Mouse (Mus musculus) skeletal muscle tissue, adult 2 months (tissue): ENCODE data around the gene Jade1.
A peak's percentile ranks its signal among the peaks of the same experiment; 100 is the strongest.

ENCODE experiments used
- DNase-seq: peaks from one replicate; pipeline ENCODE4 v3.0.0-alpha.2; 2012; ENCODE audit warnings: low read depth, low spot score

Gene Jade1

DNA sequence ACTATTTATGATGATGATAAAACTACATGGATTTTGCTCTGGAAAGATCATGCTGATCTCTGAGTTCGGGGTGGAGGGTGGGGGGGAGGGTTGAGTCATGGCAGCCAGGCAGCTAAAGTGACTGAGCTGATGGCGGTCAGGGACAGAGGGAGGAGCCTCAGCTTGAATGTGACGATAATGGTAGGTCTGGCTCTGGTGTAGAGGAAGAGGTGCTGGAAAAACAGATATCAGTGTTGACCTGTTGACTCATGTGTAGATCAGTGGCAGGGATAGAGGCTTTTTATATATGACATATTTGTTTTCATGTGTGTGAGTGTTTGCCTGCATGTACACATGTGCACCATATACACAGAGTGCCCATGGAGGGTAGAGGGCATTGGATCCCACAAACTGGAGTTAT lies 3.9 kb upstream of the Jade1 start:
- DNase-seq, result no peak

DNA sequence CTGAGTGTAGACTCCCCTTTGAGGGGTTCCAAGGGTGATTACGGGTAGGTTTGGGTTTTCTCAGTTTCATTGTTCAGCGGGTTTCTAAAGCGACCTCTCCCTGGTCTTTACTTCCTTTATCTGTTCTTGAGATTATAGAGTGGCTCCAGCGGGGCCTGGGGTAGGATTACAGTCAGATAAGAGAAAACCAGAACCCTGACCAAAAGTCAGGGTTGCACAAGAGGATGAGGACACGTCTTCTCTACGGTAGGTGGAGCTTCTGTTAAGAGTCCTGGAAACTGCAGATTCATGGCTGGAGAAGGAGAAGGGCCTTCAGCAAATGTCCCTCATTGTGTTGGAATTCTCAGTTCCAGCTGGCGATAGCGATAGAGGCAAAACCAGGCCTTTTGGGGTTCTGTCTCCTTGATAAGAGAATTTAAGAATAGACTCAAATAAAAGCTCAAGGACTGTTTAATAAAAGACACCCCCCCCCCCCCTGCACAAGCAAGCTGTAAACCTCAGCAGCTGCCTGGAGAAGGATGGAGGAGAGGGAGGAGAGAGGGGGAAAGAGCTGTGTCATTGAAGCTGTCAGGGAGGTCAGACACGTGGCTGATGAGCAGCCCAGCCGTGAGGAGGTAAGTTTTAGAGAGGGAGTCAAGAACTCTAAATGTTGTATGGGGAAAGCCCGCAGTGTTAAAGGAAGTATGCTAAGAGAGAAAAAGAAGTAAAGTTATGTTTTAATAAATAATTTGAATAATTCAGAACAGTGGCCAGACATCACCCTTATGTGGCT lies 2.6 kb upstream of the Jade1 start:
- no peak for DNase-seq

DNA sequence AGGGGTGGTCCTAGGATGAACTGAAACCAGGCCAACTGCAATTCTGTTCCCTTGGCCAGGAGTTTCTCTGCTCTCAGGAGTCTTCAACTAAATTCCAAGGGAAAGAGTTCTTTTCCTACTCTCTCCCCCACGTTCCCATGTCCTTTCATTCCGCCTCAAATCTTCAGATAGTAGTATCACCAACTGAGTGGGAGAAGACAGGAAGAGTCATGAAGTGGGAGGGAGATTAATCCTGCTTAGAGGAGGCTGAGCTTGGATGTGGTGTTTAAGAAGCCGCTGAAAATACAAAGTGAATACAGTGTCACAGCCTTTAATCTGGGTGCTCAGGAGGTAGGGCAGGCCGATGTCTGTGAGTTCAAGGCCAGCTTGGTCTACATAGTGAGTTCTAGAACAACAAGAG lies 1.9 kb upstream of the Jade1 start:
- no peak for DNase-seq

DNA sequence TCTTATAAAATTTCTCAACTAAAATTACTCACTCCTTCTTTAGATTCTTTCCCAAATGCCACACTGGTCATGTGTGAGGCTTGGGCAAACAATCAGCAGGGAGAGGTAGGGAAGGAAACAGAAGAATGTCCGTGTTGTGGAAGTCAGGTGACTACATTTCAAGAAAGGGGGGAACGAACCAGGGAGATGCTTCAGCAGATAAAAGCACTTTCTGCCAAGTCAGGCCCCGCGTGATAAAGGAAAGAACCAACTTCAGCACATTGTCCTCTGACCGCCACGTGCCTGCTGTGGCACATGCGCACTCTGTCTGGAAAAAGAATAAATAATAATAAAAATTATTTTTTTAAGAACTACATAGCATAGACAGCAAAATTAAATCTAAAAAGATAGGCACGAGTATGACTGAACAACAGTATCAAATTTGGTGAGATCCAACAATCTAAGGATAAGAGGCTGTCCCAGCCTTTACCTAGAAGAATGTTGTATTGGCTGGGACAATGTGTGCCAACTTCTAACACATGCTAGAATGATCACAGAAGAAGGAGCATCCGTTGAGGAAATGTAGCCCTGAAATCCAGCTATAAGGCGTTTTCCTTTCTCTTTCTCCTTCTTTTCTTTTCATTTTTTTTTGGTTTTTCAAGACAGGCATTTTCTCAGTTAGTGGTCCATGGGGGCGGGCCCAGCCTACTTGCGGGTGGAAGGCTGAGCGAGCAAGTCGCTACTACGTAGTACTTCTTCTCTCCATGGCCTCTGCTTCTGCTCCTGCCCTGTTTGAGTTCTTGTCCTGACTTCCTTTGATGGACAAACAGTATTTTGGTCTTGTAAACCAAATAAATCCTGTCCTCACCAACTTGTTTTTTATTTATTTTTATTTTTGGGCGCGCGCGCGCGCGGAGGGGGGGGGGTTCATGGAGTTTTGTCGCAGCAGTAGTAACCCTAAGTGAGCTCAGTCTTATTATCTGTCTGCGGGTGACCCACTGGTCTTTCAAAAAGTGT lies 753 bp upstream of the Jade1 start:
- no peak for DNase-seq

DNA sequence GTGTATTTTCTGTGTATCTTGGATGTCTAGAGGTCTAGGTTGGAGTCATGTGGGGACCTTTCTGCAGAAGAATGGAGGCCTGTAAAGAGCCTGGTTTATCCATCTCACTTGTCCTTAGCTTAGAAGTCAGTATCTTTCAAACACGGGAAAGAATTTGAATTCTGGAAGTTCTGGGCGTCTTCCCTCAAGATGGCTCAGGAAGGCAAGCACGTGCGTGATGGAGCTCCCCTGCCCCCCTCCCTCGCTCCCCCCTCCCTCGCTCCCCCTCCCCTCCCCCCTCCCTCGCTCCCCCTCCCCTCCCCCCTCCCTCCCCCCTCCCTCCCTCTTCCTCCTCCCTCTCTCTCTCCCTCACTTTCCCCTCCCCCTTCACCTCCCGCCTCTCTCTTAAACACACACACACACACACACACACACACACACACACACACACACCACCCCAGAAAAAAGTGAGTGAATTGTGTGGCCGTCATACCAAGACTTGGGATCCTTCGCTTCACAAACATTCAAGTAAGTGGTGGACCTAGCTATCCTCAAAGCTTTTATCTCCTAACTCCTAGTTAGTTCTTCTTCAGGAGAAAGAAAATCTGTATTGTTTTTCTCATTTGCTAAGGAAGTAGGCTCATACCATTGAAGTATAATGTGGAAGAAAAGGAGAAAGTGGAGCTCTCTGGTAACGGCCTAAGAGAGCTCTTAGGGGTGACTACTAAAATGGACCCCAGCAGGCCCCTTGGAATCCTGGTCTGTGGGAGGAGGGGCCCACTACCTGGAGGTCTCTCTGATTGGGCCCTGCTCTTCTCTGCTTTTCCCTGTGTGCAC lies 1.1 kb downstream of the Jade1 start:
- DNase-seq, result no peak

DNA sequence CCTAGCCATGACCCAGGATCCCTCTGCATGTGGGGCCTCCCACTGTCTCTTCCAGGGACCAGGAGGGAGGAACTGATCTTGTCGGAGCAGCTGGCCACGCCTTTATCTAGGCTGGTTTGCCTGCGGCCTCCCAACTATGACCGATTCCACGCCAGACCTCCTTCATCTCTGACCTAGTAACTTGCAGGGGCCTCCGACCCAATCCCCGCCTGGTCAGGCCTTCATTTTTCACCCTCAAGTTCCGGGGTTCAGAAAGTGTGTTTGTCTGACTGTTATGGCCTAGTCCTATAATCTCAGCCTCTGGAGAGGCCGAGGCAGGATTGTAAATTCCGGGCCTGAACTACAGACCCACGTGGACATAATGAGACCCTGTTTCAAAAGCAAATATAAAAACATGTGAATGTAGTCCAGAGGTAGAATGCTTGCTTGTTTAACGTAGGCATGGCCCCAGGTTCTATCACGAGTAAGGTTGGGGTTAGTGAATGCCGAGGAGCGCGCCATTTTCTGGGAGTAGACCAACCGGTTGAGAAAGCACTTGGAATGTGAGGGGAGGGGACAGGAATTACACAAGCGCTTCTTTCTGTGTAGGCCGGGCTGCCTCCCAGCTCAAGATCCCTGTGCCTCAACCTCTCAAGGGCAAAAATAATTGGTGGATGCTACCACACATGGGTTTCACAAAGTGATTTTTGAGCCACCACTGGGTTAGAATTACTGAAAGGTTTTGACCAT lies 1.9 kb downstream of the Jade1 start:
- DNase-seq, result no peak

DNA sequence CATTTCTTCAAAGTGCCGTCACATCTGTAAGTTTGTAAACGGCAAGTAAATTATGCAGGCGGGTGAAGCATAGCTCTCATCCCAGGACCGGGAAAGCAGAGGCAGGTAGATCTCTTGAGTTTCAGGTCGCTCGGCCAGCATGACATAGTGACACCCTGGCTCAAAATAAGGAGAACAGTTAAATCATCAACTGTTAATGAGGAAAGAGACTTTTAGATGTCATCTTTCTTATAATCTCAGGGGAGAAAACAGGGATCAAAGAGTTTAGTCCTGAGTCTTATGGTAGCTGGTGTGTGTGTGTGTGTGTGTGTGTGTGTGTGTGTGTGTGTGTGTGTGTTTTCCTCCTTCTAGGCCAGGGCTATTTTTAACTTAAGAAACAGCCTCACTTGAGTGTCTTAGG lies 5.0 kb downstream of the Jade1 start:
- no peak for DNase-seq

DNA sequence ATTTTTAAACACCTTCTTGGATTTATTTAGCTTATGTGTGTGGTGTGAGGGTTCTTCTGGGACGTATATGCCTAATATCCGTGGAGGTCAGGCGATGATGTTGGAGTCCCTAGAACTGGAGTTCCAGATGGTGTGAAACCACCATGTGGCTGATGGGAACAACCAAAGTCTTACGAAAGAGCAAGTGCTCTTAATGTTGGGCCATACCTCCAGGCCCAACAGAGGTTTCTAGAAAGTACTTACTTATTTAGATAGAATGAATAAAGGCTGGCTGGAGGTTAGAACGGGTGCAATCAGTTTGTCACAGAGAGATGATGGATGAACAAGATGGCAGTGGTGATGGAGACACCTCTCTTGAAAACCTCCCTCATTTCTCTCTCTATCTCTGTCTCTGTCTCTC lies 6.3 kb downstream of the Jade1 start:
- no peak for DNase-seq

DNA sequence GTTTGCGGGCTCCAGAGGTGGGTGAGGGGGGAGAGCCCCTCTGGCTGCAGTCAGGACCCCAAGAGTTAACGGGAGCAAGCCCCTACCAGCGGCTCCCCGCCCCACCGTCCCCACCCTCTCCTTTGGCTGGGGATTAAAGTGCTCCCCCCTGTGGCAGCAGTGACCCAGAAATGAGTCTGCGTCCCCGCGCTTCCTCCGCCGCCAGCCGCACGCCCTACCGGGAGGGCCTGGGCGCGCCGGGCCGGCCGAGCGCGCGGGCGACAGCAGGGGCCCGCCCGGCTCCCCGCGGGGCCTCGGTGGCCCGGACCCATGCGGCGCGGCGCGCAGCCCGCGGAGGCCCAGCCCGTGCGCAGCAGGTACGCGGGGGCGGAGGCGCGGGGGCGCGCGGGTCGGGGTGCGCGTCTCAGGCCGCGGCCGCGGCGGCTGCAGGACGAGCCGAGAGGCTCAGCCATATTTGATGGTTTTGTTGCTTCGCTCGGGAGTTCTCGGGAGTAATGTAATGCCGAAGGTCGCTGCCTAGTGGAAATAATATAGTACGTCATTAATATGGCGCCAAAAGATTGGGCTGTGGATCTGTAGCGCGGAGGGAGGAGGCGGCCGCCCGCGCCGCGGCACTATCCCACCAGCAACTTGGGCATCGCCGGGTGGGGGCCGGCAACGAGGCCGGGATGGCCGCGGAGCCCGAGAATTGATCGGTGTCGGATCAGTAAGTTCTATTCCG lies 7.8 kb downstream of the Jade1 start:
- peak; percentile 66 for DNase-seq

DNA sequence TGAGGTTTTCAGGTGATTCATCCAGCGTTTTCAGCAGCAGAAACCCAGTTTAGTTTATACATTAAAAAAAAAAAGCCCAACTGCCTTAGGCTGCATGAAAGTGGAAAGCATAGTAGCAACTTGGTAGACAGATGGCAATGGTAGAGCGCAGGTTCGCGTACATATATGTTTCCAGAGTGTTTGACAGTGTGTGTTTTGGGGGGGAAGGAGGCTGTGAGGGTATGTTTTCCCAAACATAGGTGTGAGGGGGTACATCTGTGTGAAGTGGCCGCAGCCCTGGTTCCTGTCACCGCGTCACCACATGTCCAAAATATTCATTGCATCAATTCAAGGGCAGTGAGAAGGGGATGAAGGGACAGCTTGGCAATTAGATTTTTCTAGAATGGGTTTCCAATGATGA lies 8.5 kb downstream of the Jade1 start:
- no peak for DNase-seq

DNA sequence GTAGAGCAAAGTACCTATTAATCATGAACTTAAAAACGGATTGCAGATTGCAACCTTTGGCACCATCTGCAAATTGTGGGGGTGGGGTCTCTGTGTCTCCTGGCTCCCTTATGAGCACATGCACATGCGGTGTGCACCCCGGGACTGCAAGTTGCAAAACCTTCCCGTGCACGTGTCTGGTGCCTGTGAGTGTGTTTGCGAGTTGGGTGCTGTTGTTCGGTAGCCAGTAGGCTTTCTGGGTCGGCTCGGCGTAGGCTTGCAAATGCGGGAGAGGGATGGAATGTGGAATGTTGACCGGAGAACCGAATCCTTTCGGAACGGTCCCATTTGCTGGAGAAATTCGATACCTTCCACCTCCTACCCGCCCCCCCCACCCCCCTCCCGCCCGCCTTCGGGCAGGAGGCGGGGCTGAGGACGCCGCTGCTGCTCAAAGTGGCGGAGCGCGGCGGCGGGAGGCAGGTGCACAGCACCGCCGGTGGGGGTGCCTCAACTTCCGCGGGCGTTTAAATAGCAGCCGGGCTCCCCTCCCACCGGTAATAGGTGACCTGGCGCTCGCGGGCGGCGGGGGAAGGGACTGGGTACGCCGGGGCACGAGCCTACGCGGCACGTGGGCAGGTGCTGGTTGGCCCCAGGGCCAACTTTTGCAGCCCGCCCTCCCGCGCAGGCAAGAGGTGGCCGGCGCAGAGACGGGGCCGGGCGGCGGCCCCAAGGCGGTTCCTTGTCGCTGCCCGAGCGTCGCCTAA lies 9.1 kb downstream of the Jade1 start:
- peak; percentile 79 for DNase-seq

DNA sequence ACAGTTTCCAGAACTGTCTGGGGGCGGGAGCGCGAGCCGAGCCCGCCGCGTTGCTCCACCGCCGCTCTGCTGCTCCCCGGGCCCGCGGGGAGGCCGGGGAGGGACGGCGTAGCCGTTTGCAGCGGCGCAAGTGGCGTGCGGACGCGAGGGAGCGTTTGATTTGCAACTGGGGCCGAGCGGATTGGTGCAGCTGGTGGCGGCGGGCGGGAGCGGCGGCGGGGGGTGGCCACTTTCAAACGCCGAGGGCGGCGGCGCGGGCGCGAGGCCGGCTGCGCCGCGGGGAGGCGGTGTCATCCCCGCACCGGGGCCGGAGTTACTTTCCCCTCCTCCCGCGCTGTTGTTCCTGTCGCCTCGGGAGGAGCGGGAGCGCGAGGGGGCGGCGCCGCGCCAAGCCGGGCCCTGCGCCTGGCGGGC lies 9.9 kb downstream of the Jade1 start:
- peak; percentile 80 for DNase-seq

DNA sequence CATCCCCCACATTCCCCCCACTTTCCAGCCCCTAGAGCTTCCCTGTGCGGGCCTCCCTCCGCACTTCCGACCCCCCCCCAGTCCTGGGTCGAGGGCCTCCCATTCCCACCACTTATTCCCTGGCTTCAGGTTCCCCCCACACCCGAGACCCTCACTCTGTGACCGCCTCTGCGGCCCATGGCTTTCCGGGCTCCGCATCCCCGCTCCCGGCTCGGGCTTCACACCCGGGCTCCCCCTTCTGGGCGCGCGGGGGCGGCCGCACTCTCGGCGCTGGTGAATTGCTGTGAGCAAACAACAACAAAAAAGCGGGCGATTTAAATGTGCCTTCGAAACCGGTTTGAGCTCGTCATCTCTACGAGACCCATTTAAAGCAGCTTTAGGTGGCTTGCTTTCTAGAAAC lies 10.4 kb downstream of the Jade1 start:
- DNase-seq, result peak; percentile 62

DNA sequence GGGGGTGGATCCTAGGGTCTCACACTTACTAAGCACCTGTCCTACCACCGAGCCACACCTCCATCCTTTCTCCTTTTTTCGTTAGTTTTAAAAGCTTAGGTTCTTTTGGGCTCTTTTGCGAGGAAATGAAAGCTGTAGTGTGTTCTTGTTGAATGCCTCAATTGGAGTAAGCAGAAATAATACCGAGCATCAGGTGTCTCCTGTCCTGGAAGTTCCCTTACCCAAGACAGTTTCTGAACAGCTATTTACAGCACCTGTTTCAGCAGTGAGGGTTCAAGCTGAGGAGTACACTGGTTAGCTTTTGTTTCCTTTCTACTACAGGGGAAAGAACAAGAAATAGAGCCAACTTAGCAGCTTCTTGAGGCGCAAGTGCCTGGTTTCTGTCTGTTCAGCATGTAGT lies 14.4 kb downstream of the Jade1 start:
- DNase-seq, result no peak

DNA sequence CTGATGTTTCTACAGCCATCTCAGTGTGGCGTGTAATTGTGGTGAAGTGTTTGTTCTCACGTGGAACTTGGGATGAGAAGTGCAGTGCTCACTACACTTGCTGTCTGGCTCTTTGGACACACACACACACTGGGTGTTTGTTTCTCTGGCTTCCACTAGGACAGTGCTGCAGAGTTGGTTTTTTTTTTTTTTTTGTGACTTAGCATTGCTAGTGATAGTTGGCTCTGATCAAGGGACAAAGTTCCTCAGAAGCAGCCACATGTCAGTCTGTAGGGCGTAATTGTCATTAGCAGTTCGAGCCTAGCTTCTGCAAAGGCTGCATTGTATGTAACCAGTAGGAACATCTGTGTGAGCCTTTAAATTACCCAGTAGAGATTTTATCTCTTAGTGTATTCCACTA lies 16.6 kb downstream of the Jade1 start:
- no peak for DNase-seq

DNA sequence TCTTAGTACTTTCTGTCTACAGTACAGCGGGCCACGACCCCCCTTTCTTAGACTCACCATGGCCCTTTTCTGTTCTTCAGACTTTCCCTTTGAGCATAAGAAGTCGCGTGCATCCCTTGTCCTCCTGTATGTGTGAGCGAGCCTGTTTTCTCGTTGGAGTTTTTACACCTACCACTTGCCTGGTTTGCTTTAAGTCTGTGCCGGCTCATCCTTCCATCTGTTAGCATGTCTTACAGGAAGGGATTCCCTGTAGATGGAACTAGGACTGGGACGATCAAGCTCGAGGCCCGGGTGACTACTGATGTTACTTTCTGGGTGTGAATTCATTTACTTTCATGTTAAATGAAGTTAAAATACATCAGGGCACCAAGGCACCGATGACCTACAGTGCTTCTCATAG lies 17.4 kb downstream of the Jade1 start:
- no peak for DNase-seq

DNA sequence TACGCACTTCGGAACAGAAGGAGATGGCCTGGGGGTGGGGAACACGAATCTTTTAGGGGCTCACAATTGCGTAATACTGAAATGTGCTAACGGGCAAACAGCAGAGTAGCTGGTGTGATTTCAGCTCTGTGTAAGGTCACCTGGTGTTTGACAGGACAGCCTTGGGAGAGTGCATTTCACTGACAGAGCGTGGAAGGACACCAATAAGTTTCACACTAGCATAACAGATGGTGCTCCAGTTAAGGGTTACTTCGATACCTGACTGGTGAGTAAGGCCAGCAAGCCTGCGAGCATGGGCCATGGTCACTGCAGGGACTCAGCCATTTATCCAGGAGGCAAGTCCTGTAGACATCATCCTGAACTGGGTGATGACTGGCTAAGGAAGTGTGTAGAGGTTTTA lies 18.7 kb downstream of the Jade1 start:
- DNase-seq, result no peak

DNA sequence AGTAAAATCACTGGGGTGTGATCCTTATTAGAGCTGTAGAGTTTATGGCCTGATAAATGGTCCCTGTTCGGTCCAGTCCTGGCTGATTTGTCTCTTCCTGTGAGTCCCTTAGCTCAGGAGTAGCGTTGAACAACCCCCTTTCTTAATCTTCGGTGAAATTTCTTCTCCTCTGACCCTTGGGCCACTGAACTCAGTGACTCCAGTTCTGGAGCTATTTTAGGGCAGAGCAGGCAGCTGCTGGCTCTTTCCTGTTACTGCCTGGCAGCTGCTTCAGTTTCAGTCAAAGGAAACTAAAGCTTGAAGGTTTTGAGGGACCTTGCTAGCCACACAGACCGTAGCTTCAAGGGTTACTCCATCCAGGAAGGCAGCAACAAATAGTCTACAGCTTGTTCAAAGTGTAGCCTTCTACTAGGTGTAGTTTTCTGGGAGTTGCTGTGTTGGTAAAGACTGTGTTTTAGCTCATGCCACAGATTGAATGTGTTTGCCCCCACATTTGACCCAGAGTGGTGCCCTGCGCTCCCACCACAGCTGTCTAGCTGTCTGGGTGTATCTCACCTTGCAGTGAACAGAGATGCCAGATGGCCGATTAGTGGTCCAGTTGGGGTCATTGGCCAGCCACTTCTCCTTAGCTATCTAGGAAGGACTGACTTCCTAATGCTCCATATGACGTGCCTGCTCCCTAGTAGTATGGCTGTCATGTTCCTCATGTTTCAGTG lies 19.3 kb downstream of the Jade1 start:
- peak; percentile 52 for DNase-seq

DNA sequence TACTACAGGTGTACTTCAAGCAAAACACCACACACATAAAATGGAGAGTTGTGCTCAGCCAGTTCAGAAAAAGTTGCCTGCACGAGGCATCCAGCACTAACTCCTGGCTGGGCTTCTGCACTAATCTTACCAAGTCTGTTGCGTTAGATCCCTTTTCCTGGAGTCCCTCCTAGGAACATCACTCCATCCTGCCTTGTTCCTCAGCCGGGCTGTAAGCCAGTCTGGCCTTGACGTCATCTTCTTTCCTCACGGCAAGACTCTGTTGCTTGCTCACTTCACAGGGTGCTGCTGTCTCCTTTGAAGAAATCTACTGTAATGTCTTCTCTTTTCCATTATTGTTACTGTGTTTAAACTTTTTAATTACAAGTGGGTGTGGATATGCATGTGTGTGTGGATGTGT lies 20.4 kb downstream of the Jade1 start:
- DNase-seq, result peak; percentile 50
